Mouse (Mus musculus) thymus, postnatal 25 days (tissue): ENCODE results near the gene Prdm11.
A peak's percentile ranks its signal among the peaks of the same experiment; 100 is the strongest.

ENCODE experiments used
- DNase-seq: peaks from one replicate; pipeline ENCODE4 v3.0.0; 2022

Prdm11 gene

DNA sequence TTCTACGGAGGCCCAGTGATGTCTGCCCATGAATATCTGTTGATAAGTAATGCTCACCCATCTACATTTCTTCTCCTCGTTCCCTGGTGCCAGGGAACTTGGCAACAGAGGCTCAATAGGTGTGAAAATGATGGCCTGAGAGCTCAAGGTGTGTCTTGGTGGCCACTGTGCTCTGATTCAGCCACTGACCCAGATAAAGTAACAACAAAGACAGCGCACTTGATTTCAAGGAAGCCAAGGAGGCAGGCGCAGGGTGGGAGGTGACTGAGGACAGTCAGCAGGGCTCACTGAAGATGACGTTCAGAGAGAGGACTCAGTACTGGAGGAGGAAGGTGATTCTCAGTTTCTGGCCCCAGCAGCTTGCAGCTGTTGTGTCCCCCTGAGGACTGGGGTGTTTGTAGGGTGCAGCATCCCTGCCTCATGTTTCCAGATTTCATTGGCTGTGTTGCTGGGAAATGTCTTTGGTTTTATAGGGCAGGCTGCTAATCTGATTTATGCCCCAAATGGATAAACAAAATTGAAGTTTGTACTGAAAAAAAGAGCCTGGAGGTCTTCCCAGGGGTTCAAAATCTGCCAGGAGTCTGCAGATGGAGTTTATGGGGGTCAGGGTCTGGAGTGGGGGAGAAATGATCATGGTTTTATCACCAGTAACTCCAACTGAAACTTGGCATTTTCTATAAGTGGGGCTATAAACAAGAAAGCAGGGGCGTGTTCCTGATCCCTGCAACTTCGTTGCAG, 128.4 kb downstream of the Prdm11 start:
- DNase-seq = peak; percentile 28

DNA sequence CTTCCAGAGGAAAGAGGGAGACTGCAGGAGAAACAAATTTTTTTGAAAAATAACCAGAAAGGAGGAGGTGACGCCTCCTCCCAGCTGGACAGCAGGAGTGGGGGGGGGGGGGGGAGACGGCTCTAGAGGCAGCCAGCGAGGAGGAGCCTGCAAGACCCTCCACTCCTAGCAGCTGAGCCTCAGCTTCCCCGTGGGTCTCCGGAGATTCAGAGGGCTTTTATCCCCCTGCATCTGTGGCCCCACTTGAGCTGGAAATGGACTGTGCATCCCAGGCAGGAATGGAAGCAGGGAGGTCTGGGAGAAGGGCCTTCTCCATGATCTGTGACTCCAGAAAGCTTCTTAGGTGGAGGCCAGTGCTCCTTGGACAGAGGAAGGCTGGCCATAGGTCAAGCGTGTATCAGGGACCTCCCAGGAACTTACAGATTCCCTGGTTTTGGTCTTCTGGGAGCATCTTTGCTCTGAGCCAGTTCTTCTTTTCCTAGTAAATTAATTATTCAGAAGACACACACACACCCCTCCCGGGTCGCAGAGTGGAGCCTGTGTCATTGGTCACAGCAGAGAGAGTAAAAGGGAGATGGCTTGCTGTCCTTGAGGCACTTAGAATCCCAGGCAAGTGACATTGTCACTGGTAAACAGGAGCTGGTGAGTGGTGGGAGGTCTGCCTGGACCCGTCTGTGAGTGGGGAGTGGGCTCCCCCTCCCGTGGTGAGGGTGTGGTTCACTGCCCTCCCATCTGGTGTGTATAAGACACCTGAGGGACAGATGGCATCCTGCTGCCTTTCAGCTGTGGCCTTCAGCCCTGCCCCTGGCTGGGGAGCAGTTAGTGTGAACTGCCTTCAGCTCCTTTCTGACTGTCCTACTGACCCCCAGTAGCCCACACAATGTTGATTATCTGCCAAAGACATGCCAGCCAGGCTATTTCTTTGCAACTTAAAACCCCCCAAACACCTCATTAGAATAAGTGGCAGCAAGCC, 130.0 kb downstream of the Prdm11 start:
- DNase-seq = peak; percentile 28
